Mouse (Mus musculus) induced T-regulatory cell, adult 2 months (primary cell): ENCODE results near the gene Pes1.
A peak's percentile ranks its signal among the peaks of the same experiment; 100 is the strongest.
"Not testable (repeated sequence)": the region's sequence is repeated elsewhere in the genome, so short reads cannot be mapped to it uniquely, and the experiment has no call there.

Source experiments
- DNase-seq: peaks from one replicate; pipeline ENCODE4 v3.0.0-alpha.2; 2012; ENCODE audit warnings: low read depth

The Pes1 gene

DNA sequence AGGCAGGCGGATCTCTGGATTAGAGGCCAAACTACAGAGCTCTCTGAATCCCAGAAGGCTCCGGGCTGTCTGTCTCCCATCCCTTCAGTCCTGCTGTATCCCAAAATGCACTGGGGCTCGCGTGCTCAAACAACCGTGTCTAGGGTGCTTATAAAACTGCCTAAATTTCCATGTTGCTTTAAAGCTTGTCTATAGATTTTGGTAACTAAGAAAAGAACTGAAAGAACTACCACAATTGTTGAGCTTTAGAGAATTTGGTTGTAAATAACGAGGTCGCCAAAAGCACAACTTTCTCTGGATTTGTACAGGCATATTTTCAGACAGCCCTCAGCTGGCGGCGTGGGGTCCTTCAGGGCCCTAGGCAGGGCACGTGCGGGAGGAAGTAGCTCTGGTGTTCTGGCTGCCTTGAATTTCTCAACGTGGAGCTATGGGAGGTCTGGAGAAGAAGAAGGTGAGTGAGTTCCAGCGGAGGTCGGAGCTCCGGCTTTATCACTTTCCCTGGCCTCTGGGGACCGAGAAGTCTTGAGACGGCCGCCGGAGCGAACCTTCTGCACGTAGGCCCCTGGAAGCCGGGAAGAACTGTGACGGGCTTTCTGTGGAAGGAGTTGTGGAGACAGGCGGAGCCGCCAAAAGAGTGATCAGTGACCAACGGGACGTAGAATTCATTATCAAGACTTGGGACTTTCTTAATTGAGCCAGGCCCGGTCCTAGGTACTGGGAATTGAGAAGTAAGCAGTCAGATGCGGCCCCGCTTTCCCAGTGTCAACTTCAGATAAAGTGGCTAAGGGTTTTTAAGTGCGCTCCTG lies at the start of gene Pes1:
Gene Pes1, plus strand, starts transcription at position 366 of the 806 bp plus-strand sequence.
- DNase-seq: peak; percentile 95

GRCm38 (mm10) chr11:3914109-3914840 lies 49.5 kb upstream of the Pes1 start, which contains the start of gene Slc35e4:
Gene Slc35e4, minus strand, starts transcription at chr11:3914664.
- peak; percentile 86 for DNase-seq

DNA sequence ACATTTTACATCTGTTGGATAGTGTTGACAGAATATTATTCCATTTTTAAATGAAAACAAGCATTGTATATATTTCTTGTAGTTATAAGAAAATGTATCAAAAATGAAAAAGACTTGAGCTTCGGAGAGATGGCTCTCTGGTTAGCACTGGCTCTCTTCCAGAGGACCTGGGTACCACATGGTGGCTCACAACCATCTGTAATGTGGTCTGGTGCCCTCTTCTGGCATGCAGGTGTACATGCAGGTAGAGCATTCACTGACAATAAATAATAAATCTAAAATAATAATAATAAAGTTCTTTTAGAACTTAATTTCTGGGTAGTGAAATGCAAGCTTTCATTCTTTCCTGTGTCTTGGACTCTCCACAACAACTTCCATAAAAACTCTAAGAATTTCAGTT lies 45.0 kb upstream of the Pes1 start:
- DNase-seq: peak; percentile 59

- DNase-seq: no peak
Measured at GRCm38 (mm10) chr11:3920476-3920875, 43.3 kb upstream of the Pes1 start.

DNA sequence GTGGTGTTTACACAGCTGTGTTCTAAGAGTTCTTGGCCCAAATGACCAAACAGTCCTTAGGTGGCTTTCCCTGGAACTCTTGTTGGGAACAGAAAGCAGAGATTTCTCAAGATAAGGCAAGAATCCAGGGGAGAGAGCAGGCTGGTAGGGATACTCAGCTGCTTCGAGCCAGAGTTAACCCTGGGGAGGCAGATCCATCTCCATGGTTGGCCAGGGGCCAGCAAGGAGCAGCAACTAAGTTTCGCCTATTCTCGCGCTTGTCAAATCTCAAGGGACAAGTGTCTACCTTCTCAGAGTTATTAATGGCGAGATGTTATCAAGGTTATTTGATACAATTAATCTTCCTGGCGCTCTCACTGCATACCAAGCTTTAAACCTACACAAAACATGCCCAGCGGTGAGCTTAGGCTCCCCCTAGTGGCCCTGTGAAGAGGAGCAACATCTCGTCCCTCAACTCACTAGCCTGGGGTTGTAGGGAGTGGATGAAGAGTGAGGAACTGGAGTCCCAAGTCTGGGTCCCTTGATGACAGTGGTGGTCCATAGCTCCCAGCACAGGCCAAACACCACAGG lies 42.4 kb upstream of the Pes1 start:
- DNase-seq: peak; percentile 77

- no peak for DNase-seq
Measured at GRCm38 (mm10) chr11:3922115-3922514, 41.7 kb upstream of the Pes1 start.

GRCm38 (mm10) chr11:3922731-3923130 lies 41.0 kb upstream of the Pes1 start:
- no peak for DNase-seq

- no peak for DNase-seq
Measured at GRCm38 (mm10) chr11:3925916-3926315, 37.9 kb upstream of the Pes1 start.

GRCm38 (mm10) chr11:3930019-3930418 lies 33.8 kb upstream of the Pes1 start:
- no peak for DNase-seq

- no peak for DNase-seq
Measured at GRCm38 (mm10) chr11:3930931-3931330, 32.8 kb upstream of the Pes1 start.

DNA sequence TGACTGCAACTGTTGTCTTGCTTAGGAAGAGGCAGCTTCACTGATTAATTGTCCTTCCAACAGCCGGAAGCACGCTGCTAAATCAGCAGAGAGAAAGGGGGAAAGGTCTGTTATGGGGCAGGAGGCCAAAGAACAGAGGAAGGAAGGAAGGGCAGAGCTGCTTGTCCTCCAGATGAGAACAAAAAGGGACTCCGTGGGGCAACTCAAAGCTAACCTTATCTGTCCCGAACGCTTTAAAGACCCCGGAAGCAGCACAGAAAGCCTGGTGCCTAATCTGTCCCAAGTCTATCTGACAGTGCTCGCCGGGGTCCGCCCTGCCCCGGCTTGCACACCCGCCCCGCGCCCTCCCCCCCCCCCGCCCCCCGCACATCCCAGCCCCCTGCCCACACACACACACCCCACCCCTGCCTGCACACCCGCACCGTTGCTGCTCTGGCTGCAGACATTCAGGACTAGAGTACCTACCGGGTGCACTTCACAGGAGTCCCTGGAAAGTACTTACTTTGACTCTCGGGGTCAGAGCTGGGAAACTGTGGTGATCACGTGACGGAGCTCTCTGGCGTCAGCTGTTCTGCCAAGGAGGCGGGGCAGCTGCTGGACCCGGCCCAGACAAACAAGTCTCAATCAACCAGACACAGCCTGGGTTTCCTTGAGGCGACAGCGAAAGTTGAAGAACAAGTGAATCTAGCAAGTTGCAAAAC lies 32.1 kb upstream of the Pes1 start, which contains the start of gene Tcn2:
Gene Tcn2, minus strand, starts transcription at position 649 of the 701 bp plus-strand sequence.
- peak; percentile 79 for DNase-seq

DNA sequence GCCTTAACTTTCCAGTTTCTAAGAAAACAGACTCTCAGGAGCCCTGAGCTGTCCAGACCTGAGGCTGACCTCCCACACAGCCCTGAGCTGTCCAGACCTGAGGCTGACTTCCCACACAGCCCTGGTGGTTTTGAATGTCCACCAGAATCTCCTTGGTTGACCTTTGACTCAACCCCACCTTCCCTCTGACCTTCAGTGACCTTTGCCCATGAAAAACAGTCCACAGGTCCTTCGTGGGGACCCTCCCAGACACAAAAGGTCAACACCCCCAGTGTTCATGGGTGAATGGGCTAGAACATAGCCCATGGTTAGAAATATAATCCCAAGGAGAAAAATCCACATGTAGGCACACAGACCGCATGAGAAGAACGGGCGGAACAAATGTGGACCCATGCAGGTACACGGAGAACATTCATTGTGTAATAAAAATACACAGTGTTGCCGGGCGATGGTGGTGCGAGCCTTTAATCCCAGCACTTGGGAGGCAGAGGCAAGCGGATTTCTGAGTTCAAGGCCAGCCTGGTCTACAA lies 30.0 kb upstream of the Pes1 start:
- DNase-seq: no peak

GRCm38 (mm10) chr11:3935135-3935534 lies 28.6 kb upstream of the Pes1 start:
- no peak for DNase-seq

DNA sequence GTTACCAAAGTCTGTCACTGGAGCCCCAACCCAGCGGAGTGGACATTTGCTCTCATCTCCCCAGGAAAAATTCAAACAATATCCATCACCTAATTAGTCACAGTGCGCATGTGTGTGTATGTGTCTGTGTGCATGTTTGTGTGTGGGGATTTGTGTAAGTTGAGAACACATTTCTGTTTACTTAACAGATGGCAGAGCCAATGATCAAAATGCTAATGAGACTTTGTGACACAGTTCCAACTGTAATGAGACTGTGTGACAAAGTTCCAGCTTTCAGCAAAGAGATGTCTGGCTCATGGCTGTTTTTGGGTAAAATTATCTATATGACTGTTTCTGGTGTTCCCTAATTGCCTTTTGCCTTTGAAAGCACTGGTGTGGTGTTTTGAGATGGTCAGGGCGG lies 27.5 kb upstream of the Pes1 start:
- no peak for DNase-seq

DNA sequence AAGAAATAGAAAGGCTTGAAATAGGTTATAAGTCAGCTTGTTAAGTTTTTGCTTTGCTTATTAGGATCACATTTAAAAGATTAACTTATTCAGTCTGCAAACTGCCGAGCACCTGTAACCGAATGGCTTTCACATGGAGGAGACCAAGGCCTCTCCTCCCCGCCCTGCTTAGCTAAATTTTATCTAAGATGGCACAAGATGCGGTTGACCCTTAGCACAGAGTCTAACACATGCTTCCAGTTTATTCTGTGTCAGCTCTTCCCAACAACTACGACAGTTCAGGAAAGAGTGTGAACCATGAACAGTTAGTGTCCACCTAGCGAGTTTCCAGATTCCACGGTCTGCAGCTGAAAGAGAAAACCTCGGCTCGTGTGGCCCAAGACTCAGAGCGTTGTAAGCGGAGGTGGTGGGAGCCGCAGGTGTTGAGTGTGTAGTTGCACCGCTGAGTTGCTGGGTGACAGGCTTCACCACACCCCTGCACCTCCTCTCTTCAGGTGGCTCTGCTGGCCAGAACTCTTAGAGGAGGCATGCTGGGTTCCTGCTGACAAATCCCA lies 26.4 kb upstream of the Pes1 start:
- no peak for DNase-seq

- DNase-seq: no peak
Measured at GRCm38 (mm10) chr11:3941371-3941770, 22.4 kb upstream of the Pes1 start.

- no peak for DNase-seq
Measured at GRCm38 (mm10) chr11:3946386-3946785, 17.4 kb upstream of the Pes1 start.

GRCm38 (mm10) chr11:3954876-3955275 lies 8.9 kb upstream of the Pes1 start:
- not testable (repeated sequence) for DNase-seq

GRCm38 (mm10) chr11:3955371-3955770 lies 8.4 kb upstream of the Pes1 start:
- not testable (repeated sequence) for DNase-seq

GRCm38 (mm10) chr11:3960901-3961300 lies 2.9 kb upstream of the Pes1 start:
- DNase-seq: no peak

DNA sequence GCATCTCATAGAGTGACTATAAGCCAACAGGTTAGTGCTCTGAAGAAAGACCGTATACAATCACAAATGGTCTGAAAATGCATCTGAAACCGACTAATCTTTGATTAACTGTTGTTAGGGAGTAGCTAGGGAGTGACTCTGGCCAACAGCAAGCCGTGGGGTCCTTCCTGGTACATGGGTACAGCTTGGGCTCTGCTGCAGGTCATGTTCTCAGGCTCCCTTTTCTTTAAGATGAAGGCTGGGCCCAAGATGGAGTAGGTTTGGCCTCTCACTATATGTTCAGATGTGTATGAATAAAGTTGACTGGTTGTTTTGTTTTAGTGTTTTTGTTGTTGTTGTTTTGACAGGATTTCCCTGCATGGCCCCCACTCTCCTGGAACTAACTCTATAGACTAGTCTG lies 2.0 kb upstream of the Pes1 start:
- no peak for DNase-seq

- DNase-seq: no peak
Measured at GRCm38 (mm10) chr11:3963155-3963554, 620 bp upstream of the Pes1 start.
